Mouse (Mus musculus) yolk sac, embryonic 10.5 days (tissue): ENCODE measurements at regions not wholly inside any gene's neighbourhood (a gene's known extent, or its start where the extent isn't known, plus 50 kb on each side); places are given as distances from the start of the nearest gene placed in this dataset.

ENCODE experiments used
- DNase-seq: peaks from one replicate; pipeline ENCODE4 v3.0.0-alpha.2; 2017; ENCODE audit warnings: low spot score

DNA sequence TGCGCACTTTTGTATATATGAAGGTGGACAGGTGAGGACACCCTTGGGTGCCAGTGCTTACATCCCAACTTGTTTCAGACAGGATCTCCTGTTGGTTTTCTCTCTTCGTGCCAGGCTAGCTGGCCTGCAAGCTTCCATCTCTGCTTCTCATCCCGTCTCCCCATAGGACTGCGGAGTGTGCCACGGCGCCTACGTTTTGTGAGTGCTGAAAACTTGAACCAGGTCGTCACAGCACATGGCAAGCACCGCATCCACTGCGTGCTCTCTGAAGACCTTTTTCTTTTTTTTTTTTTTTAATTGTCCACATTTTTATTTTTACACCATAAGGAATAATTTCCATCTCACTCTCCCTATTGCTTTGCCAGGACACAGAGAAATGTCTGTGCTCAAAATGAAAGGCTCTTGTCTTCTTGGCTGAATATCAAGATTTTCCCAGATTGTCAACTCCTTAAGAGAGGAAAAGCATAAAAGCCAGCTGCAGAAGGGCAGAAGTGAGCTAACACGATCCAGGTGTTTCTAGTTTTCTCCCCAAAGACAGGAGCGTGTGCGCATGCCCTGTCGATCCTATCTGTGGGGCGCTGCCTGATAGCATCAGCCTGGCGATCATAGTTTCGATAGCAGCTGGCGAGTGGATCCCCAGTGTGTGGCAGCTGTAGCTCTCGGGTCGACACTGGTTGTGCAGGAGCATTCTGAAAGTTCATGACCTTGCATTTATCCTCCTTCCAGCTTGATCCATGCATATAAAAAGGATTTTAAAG lies 326.4 kb upstream of the Ddhd1 start:
- DNase-seq = no peak

DNA sequence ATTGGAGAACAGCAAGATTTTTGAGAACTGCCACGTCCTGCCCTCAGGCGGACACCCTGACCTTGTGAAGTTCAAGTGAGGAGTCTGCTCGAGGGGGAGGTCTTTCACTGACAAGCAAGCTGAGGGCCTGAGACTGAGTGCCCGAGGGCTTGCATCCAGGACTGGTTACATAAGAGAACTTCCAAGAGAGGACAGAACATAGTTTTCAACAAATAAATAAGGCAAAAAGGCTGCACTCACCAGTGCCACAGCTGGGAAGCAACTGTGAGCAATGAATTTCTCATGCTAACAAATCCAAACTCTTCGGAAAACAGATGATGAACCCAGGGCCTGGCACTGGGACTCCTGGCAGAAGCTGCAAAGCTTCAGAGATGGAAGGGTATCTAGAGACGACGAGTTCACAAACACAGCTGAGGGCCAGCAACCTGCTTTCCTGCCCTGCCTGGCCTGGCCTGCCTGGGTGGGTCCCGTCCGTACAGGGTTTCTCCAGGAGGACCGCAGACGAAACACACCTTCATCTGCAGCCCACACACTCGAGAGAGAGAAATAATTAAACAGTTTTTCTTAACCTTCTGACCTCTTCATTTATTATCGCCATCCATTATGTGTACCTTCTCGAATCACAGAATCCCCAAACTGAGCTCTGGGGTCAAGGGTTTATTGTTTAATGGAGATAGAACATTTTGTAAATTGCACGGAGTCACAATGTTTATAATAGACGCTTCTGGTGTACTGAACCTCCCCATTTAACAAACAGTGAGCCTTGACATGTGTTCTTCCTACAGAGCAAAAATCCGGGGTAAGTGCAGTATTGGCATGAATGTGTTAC lies 334.3 kb upstream of the Ddhd1 start:
- peak; percentile 30 for DNase-seq

DNA sequence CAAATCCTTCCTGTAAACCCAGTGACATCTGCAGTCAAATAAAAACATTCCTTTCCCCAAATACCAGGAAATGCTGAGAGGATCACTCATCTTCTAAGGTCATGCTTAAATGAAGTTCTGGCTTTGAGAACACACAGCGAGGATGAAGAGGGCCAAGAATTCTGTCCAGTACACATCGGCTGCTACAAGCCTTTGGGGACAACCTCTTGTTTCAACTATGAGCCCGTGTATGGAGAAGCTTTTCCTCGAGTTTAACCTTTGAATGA lies 334.9 kb upstream of the Ddhd1 start:
- no peak for DNase-seq

DNA sequence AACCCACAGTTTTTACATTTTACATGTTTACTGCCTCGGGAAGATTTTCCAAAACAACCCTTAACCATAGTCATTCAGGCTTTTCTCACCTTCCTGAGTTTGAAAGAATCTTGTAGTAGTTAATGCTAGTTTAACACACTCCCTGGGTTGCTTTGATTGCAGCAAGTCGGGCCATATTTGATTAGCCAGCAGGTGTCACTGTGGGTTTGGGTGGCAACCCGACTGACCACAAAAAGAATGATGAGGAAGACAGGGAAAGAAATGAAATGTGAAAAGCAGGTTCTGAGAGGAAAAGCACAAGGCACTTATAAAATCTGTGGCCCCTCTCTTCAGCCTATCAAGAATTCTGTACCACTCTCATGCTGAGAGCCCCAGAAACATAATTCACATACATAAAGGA lies 335.7 kb upstream of the Ddhd1 start:
- DNase-seq = peak; percentile 61

DNA sequence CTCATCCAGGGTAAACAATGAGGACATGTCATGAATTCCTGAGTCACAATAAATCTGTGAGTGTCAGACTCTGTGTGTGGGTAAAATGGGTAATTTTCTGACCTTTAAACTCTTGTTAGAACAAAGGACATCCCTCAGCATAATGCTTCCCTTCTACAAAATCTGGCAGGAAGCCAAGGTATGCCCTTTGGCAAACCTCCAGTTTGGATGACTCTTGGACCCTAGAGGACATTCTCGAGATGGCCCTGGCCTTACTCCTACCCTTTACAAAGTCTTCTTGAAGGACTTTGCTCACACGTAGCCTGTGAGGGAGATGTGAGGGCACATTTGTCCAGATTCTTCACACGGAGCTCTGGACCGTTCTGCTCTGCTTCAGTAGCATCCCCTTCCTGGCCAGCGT lies 338.8 kb upstream of the Ddhd1 start:
- DNase-seq = no peak

DNA sequence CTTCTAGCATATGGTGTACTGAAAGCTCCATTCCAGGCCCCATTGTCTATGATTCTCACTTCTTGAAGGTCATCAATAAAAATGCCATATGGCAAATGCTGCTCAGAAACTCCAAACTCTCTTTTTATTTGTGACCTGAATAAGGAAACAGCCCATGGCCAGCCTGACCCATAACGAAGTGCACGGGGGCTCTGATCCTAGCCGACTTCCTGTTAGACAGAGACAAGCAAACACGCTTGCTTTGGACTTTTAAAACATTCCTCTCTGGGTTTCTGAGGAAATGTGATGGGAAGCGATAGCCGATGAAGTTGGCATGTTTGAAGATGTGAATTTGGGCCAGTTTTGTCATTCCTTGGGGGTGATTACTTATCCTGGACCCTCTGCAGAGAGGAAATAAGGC lies 346.1 kb upstream of the Ddhd1 start:
- no peak for DNase-seq

DNA sequence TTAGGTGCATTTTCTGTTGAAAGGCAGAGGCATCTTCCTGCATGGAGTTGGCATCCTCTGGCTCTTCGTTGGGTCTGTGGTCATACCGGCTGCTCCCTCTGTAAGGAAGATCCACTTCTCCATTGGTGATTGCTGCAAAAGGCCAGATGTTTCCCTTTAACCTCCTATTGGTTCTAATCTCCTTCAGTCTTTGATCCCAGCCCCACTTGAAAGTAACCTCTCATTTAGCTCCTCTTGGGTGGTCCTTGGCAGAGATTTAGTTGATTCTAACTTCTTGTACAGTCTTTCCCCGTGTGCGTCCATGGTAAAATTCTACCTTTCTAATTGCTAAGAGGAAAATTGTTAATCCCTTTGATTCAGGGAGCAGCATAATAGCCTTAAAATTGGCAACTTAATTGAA lies 347.4 kb upstream of the Ddhd1 start:
- no peak for DNase-seq

DNA sequence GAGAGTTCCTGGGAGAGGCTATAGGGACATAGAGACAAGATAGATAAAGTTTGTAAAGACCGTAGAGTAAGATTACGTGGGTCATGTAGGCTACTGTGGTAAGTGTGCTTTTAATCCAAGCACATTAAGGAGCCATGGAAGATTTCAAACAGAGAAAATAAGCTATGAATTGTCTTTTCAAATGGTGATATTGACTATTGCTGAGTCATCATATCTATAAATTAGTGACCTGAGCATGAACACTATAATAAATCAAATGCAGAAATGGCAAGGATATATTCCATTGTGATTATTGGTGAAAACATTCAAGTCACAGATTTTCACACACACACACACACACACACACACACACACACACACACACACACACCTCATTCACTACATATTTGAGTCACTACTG lies 355.3 kb upstream of the Ddhd1 start:
- DNase-seq = no peak

DNA sequence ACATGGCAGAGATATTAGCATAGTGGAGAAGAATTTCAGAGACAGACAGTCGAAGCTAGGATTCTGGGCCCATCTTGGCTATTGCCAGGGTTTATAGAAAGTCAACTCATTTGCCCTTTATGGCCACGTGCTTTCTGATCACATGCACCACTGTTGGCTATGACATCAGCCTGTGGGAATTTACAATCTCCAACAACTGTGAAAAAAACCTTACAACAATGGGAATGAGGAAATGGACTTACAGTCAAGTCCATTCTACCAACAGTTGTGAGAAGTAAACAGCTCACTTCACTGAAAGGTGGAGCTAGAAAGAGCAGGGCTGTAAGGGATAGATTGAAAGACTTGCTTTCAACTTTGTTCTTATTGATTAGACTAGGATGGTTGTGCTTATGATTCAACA lies 356.1 kb upstream of the Ddhd1 start:
- no peak for DNase-seq

DNA sequence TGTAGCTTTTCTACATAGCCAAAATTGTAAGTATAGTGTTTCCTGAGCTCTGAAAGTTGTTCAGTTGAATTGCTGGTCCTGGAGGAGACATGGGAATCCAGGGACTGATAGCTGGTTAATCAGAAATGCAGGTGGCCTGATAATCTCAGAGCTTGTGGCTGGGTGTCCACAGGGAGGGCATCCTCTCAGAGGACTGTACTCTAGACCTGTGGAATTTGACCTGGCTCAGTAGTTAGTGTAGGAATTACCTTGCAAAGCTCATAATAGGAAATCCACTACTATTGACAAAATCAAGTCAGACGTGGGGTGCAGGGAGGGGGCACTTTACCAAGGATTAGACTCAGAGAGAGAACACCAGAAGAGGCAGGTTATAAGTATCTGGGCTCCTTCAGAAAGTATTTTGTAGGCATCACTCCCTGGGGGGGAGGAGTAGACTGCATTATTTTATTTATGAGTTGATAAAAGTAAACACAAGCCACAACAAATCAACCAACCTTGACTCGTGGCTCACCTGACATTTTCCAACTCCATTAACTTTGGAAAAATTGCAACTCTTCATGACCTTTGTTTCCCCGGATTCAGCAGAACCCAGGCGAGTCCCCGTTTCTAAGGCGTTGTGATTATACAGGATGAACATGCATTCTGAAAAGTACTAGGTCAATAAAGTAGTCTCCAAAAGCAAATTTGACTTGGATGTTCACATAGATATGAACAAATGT lies 357.9 kb upstream of the Ddhd1 start:
- DNase-seq = peak; percentile 32

DNA sequence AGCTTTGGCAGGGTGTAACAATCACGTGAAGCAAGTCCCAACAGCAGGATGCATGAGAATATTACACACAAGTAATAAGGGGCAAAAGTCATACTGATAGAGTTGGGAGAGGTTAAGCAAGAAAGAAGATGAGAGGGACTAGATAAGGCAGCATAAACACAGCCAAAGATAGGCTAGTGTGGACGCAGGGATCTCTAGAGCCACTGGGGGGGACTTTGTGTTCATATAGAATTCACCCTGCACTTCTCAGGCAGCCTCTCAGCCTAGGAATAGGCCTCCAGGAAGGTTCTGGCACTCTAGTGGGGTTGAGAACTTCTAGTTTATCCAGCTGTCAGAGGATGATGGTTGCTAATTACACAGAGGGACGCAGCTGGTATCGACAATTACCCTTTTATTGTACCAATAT lies 358.8 kb upstream of the Ddhd1 start:
- DNase-seq = no peak

DNA sequence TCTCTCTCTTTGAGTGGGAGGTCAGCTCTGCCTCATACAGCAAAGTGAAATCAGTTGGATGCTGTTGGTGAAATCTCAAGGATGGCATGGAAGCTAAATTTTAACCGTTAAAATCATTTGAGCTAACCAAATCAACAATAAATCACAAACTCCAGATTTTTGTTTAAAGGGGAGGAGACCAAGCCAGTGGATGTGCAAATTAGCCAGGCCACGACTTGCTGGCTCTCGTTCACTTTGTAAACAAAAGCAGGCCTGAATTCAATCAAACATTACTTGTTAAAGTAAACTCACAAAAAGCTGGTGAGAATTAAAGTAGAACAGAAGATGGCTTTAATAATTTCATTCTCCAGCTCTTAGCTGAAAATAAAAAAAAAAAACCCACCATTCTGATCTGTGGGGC lies 359.3 kb upstream of the Ddhd1 start:
- no peak for DNase-seq

DNA sequence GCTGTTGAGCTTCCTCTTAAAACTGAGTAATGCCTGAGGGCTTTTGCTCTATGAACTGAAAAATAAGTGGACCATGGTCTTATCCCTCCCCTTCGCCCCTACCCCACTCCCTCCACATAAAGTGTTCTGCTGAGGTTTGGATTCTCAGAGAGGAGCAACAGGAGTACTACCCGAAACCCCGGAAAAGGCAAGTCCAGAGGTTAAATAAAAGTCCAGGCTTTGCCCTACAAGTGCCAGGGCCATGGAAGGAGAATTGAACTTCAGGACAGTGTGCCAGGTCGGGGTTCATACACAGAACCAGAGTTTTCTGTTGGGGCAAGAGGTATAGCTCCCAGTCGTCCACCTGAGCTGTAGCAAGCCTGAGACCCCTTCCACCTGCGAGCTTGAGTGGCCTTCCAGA lies 360.0 kb upstream of the Ddhd1 start:
- no peak for DNase-seq

DNA sequence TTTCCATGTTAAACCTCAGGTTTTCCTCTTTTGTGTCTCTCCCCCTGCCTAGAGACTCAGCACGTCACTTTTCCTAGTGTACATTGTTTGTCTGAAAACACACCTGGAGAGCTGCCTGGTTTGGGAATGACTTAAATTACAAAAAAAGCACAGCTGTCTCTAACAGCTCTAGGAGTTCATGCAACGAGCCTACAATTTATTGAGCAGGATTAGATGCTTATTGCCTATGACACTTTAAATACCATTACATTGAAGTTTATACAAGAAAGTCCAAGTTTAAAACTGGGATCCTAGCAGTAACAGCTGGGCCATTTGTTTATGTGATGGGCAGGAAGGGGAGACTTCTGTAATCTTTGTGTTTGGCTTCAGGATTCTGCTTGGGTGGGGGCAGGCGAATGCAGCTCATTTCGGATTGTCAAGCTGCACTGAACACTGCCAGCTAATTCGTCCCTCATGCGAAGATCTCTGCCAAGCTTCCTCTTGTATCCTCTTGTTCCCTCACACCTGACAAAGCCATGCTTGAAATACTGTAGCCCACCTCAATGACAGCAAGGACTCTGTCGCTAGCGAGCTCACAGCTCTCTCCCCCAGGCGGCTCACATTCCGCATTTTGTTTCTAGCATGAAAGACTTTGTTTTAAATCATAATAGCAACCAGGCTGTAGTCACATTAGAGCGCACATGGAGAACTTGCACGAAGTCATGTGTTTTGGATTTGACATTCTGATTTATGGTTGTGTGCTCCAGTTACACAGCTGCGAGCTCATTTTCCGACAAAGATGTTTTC lies 359.8 kb upstream of the Gm15217 start:
- peak; percentile 19 for DNase-seq

DNA sequence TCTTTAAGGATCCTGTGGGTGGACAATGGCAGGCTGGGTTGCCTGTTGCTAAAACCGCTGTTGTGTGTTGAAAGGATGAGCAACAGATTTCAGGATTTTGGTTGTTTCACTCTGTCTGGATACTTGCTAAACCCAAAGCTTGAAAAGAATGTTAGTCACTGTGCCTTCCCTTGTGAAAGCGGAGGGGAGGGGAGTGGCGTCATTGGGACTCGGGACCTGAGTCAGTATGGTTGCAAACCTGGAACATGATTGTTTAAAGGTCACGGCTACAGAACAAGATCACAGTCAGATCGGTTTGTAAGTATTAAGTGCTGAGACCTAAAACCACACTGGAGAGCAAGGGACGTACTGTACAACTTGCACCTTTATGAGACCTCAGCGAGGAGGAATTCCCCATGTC lies 344.9 kb upstream of the Gm15217 start:
- DNase-seq = no peak

DNA sequence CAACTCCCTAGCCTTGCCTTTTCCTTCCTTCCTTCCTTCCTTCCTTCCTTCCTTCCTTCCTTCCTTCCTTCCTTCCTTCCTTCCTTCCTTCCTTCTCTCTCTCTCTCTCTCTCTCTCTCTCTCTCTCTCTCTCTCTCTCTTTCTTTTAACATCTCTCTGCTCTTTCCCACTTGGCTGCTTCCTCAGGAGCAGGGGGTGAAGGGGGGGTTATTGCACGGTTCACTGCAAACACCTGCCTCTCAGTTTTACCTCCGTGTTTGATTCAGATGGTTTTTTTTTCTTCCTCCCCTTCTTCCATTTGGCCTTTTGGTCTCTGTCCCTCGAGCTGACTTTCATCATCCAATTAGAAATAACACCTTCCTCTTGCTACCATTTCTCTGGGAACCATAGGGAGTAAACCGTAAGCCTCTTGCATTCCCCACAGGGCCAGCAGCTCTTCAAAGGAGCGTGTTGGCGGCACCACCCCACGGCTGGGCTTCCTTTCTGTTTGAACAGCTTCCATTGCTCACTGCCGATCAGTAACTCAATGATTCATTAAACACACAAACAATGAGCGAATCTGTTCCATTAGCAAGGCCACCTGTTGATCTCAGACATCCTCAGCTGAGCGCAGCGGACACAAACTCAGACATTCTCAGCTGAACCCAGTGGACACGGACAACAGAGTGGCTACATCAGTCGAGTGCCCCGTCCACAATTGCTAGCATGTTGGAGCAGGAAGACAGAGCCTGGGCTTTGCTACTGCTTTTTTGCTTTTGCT lies 318.4 kb upstream of the Gm15217 start:
- peak; percentile 4 for DNase-seq

DNA sequence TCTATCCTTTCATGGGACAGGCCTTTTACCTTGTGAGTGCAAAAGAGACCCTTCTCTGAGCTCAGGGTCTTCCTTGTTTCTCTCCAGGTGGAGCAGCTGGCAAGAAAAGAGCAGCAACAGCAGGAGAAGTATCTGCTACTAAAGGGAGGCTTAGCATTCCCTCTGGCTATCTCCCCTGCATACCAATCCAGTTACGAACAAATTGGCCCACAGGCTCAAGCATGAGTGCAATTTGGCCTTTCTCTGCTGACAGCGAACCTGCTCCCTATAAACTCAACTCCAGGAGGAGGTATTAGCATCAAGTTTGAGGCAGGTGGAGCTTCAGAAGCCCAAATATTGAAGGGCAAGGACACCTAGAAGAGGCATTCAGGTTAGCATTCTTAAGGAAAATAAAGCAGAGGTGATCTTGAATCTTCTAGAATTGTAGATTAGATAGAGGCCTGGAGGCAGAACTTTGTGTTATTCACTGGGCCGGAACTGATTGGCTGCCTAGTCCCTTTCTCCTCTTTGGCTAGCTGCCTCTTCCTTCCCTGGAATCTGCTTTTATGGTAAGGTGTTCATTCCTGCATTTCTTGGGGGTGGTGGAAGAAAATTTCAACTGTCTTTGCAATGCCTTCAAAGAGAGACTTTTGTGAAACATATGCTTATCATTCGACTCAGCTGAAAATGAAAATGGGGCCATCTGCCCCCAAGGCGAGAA lies 312.0 kb upstream of the Gm15217 start:
- DNase-seq = no peak

DNA sequence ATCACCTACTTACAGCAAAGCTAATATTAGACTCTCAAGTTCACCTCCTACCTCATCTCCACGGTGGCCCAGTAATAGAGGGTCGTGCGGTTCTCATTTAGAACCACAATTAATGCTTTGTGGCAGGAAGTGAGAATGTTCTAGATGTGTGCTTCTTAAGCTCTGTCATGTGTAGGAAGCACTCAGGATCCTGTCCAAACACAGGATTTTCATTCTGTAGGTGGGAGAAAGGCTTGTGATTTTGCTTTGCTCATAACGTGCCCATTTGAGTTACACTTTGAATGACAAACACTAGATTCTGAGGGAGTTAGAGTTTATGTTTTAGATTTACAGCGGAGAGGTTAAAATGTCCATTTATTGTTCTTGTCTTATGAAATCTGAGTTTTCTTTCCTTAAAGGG lies 308.0 kb upstream of the Gm15217 start:
- no peak for DNase-seq

DNA sequence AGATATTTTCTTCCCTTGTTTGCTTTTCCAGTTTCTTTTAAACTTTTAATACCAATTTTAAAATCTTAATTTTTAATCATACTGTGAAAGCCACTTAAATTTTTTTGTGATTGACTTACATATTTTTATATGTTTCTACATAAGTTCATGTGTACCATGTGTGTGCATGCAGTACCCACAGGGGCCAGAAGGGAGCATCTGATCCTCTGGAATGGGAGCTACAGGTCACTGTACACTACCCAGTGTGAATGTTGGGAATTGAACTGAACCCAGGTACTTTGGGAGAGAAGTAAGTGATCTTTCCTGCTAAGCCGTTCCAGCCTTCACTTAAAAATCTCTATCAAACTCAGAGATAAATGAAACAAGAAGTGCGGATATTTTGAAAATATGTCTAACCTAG lies 302.5 kb upstream of the Gm15217 start:
- DNase-seq = no peak

DNA sequence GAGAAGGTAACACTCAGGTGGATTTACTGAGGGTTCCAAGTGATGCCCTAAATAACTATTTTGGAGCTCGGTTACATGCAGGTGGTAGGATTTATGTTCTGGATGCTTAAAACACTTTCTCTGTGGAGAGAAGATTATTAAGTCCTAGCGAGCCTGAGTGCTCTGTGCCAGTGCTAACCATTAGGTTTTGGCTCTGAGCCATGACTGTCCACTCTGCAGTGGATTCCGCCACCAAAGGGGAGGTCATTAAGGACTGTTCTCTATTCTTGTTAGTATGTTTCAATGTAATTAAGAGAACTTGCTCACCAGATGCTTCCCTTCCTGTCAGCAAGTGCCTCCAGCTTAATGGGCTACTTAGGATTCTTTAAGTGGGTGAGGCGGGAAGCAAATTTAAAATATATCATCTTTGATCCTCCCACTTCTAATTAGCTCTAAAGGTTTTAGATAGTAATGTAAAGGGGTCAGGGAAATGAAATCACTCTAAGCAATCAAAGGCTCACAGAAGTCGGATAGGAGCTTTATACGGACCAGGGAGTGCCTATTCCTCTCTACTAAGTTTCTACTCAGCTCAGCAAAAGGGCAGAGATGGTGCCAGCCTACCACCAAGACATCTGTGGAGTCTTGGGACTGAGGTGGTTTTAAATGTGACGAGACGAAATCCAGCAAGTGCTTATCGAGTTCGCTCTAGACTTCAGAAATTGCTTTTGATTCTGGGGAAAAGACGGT lies 301.6 kb upstream of the Gm15217 start:
- DNase-seq = no peak
